Mouse (Mus musculus) erythroblast, embryonic 14.5 days (primary cell): ENCODE measurements around the gene Mtif3.

ENCODE experiments used
- GATA1 ChIP-seq: IDR thresholded peaks from 2 replicates; pipeline ENCODE4 v1.6.1; 2012; ENCODE audit warnings: low read length, inconsistent platforms, mixed read lengths
- TAL1 ChIP-seq: IDR thresholded peaks from 3 replicates; pipeline ENCODE4 v1.6.1; 2012; ENCODE audit warnings: low read length, inconsistent platforms, mixed read lengths

DNA sequence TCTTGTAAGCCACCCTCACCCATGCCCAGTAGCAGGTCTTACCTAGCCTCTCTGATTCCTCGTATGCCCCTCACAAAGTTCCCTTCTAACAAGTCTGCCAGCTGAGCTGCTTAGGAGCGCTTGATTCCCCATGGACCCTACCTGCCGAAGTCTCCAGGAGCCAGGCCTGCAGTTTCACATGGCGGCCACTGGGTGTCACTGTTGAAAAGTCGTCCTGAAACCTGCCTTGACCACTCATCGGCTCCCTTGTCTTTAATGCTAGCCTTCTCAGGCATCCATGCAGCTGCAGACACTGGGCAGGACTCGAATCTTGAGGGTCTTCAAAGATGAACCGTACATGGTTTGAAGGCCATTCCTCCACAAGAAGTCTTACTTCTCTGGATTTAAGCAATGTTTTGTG is 19.6 kb upstream of the Mtif3 start:
- TF ChIP-seq TAL1 (no peak), GATA1 (no peak)
